Mouse (Mus musculus): ENCODE measurements around the gene Smpd4. TPM values are rescaled to one million over a fixed set of nuclear protein-coding genes. Genes with fewer than 3 reads are reported as not detected.
"Not testable (repeated sequence)": the region's sequence is repeated elsewhere in the genome, so short reads cannot be mapped to it uniquely, and the experiment has no call there.

Gene Smpd4
- 10 to 100 TPM; 24.4 to 28.0 TPM for total RNA-seq (2021)
- long read RNA-seq, experiment 1, partial matches to known transcripts = 6 of 7 reads
- long read RNA-seq, experiment 1, other reads (novel, unspliced or antisense) = 1 of 7 reads
- long read RNA-seq, experiment 2, full-length matches to known transcripts = 2 of 13 reads
- long read RNA-seq, experiment 2, partial matches to known transcripts = 8 of 13 reads
- long read RNA-seq, experiment 2, other reads (novel, unspliced or antisense) = 3 of 13 reads

DNA sequence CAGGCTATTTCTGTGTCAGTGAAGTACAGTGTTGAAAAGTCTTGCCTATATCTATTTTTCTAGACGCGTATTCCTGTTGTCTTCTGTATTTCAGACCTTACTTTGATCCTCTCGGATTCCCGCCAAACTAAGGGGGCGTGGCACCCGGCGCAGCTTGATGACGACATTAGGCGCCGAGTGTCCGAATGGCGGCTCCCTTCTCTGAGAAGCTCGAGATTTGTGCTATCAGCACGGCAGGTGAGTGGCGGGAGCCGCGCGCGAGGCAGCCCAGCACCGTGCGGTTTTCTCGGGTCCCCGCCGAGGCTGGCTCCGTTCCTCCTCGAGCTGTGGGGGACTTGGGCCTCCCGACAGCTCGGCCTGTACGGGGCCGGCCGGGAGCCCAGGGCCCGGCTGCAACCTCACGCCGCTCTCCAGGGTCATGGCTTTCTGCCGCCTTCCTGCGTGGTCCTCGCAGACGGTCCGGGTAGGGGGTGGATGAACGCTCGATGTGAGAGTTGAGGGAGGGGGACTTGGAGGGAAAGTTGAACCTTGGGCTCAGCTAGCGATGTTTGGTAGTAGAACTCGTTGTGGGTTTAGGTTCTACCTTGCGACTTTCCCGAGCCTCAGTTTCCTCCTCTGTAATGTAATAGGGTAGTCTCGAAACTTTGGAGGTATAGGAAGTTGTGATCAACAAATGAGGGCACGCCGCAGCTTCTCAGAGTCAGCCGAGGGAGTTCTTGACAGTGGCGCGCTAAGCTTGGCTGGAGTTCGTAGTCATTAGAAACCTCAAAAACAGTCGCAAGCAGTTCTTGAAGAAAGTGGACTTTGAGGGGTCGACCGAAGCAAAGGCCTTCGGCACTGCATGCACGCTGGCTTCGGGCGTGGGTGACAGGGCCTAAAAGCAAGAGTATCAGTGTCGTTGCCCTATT lies at the start of gene Smpd4:
Smpd4 (plus strand) TSS at position 157 of the 908 bp plus-strand sequence.
- DNase-seq = peak; percentile 98

- peak; percentile 76 for DNase-seq
Measured at GRCm38 (mm10) chr16:17575870-17576824, 43.0 kb upstream of the Smpd4 start.

DNA sequence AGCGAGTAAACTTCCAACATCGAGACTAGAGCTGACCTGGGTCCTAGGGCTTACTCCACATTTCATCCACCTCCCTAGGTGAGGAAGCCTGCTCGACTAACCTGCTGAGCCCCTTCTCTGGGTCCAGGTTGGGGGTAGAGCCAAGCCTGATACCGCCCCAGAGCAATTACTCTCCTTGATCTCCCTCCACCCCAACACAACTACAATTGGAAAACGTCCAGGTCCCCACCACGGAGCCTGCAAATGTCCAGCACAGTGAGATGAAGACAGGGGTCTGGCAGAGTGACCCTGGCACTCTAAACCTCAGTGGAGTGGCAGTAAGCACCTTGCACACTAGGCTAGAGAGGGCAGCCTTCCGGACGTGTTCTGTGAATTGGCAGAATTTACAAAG lies 42.3 kb upstream of the Smpd4 start:
- no peak for DNase-seq

DNA sequence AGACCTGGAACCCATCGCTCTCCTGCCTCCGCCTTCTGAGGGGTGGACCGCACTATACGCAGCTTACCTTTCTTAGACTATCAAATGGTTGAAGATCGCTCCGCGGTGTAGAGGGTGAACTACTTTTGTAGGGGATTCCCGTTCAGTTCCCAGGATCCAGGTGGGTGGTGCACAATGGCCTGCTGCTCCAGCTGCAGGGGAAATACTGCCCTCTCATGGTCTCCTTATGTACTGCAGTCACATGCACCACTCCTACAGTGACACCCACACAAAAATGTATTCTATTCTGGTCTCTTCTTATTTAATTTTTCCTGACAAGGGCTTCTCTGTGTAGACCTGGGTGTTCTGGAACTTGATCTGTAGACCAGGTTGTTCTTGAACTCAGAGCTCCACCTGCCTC lies 36.1 kb upstream of the Smpd4 start, which contains the start of gene Slc7a4:
Slc7a4 (minus strand) TSS at position 151 of the 400 bp plus-strand sequence.
- DNase-seq = peak; percentile 15

DNA sequence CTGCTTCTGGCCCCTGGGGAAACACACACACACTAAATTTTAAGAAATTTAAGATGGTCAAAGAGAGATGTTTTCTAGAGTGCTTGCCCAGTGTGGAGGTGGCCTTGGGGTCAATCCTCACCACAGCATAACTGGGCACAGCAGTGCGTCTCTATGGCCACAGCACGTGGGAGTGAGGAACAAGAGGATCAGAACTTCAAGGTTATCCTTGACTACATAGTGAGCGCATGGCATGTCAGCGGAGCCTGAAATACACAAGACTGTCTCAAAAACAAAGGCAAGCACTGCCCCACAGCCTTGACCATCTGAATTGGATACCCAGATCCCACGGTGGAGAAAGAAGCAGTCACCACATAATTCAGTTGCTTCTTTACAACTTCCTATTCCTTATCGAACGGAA lies 34.6 kb upstream of the Smpd4 start:
- peak; percentile 15 for DNase-seq

DNA sequence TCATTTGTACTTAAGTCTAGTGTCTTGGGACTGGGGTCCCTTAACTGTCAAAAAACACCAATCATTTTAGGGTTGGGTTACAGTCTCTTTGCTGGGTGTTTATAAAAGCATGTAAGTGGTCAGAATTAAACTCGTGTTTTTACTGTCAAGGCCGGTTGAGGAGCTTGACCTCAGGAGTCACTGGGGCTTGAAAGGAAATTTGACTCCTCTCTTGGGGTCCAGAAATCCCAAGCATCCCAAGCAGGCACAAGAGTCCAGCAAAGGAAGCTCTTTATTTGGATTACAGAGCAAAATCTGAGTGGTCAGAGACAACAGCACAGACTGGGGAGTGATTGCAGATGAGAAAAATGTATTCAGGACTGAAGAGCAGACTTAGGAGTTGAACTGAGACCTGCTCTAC lies 28.4 kb upstream of the Smpd4 start:
- DNase-seq = no peak

DNA sequence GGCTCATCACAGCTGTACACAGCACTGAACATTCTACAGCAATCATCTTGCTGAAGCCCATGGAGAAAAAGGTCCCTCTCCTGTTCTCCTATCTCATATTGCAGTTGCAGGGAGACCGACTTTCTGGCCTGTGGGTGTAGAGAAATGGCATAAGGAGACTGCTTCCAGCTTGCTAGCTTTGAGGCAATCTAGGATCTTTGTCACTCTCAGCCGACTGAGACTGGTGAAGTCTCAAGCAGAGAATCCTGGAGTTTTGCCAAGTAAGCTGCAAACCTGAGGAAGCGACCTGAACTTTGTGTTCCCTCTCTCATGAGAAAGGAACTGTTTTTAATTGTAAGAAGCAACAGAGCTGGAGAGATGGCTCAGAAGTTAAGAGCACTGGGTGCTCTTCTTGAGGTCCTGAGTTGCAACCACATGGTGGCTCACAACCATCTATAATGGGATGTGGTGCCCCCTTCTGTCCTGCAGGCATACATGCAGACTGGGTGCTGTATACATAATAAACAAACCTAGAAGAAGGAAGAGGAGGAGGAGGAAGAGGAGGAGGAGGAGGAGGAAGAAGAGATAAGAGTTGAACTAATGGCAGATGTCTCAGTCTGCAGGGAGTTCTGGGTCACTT lies 18.1 kb upstream of the Smpd4 start:
- DNase-seq = no peak

DNA sequence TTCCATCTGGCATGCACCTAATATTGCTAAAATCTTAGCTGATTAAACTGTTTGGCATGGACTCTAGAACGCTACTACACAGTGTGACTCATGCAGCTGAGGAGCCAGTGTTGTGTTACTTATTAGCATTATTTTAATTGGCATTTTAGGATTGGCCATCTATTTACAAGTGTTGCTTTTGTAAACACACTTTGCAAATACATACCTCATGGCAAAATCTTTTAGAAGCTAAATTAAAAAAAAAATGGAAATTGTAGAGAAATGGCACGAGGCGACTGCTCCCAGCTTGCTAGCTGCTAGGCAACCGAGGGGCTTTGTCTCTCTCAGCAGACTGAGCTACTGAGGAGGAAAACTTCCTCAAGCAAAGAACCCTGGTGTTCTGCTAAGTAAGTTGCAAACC lies 14.2 kb upstream of the Smpd4 start:
- DNase-seq = no peak

GRCm38 (mm10) chr16:17605684-17606083 lies 13.5 kb upstream of the Smpd4 start:
- no peak for DNase-seq

- no peak for DNase-seq
Measured at GRCm38 (mm10) chr16:17611383-17611782, 7.8 kb upstream of the Smpd4 start.

GRCm38 (mm10) chr16:17614740-17615139 lies 4.4 kb upstream of the Smpd4 start:
- not testable (repeated sequence) for DNase-seq

DNA sequence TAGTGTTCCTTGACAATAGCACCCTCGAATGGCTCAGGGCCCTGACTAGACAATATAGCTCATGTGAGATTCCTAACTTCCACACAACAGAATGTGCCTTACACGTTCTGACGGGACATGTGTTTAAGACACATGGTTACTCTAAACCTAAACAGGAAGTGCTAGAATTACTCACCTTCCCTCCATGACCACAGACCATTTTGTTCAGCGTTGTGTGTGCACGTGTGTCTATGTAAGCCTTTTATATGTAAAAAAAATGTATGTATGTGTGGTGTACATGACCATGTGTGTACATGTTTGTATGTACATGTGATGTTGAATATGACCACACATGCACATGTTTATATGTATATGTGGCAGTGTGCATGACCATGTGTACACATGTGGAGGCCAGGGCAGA lies 2.9 kb upstream of the Smpd4 start:
- DNase-seq = no peak

DNA sequence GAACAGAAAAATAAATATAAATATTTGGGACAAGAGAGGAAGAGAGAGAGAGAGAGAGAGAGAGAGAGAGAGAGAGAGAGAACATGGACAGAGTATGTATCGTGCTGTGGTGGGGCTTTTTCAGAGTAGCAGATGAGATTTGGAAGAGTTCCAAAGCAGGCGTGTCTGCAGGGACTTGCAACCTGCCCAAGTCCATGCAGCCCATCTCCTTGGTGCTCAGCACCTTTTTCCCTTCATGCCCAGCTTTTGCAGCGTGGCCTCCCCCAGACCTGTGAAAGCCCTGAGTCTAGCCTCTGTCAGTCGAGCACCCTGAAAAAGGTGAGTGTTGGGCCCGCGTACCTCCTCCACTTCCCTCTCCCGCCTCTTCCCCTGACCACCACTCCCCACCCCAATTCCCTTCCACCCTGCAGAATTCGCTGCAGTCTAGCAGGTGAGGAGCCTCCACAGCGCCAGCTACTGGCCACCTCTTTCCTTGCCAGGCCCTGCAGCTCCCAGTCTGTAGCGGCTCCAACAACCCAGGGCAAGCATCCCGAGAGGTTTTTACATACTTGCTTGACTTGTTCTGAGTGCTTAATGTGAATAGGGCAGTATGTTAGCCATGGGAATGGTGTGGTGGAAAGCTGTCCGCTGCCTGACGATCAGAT lies 1.1 kb upstream of the Smpd4 start:
- DNase-seq = peak; percentile 50

- DNase-seq = no peak
Measured at GRCm38 (mm10) chr16:17621936-17622335, 2.8 kb downstream of the Smpd4 start.

DNA sequence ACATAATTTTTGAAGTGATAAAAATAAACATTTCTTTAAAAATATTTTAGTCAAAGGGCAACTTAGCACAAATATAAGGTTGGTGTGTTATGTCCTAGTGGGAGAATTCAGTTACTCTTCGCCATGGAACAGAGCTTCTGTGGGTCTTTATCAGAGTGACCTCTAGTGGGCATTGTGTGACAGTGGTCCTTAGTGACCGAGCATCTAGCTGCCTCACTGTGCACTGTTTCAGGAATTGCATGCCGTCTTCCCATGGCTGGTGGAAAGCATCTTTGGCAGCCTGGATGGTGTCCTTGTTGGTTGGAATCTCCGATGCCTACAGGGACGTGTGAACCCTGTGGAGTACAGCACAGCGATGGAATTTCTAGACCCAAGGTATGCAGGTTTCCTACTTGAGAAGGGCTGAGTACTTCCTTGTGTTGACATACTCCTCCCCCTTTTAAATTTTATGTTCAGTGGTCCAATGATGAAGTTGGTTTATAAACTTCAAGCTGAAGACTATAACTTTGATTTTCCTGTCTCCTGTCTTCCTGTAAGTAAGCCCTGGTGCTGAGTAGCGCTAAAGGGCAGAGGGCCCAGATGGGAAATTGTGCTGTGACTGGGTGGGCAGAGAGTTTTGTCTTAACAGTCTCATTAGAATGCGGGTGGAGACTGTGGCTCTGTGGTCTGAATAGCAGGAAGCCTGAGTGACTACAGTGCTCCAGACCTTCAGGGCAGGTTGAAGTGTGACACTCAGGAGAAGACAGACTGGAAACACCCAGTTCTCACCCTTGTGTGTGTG lies 6.5 kb downstream of the Smpd4 start:
- no peak for DNase-seq

- no peak for DNase-seq
Measured at GRCm38 (mm10) chr16:17626269-17626555, 7.1 kb downstream of the Smpd4 start.

- DNase-seq = no peak
Measured at GRCm38 (mm10) chr16:17632580-17632979, 13.4 kb downstream of the Smpd4 start.

- no peak for DNase-seq
Measured at GRCm38 (mm10) chr16:17633481-17634181, 14.5 kb downstream of the Smpd4 start.

GRCm38 (mm10) chr16:17636904-17637303 lies 17.8 kb downstream of the Smpd4 start:
- no peak for DNase-seq

GRCm38 (mm10) chr16:17637610-17638009 lies 18.5 kb downstream of the Smpd4 start:
- no peak for DNase-seq

Measured in adrenal gland, postnatal 10 days (tissue).